In genomic region chr1:131121987-131122386, GRCm38 (mm10) we compare ENCODE assay signal across 10 mouse cellular contexts. TPM values are rescaled to one million over a fixed set of nuclear protein-coding genes. Genes with fewer than 3 reads are reported as not detected.
DNase-seq lines count a peak whose midpoint lies in the region; ATAC-seq and TF ChIP-seq lines count a peak whose summit lies in the region.
"Had no signal": no experiment of that assay in that cellular context is flagged by ENCODE, and none has a peak within 500 bp of the region (broad histone marks: within the 10 kb centered on the region; RNA-seq: fewer than 3 reads in every experiment).

No protein-coding gene starts in this region.

- H3K9ac ChIP-seq in liver, postnatal 0 days (replicated peaks): no peak overlapping the region
- H3K9ac ChIP-seq in neural tube, embryonic 15.5 days (replicated peaks): no peak overlapping the region
- H3K9ac ChIP-seq: limb, embryonic 13.5 days had no signal

- peaks cover 91% of the 10 kb centered on the region for H3K4me1 ChIP-seq in G1E (ENCODE audit: insufficient read depth, low read depth, low read length)
- H3K4me1 ChIP-seq in liver, postnatal 0 days (ENCODE audit: insufficient read depth): peaks cover 17% of the 10 kb centered on the region
- H3K4me1 ChIP-seq in neural tube, embryonic 15.5 days: peaks cover 2% of the 10 kb centered on the region
- H3K4me1 ChIP-seq: limb, embryonic 13.5 days had no signal

- peak; percentile 9 for DNase-seq in gastrocnemius, postnatal 14 days
- DNase-seq in gastrocnemius, postnatal 10 days: no peak
- DNase-seq in 416B (ENCODE audit: low read depth): peak; percentile 53
- DNase-seq in G1E (ENCODE audit: low spot score): no peak
- peak; percentile 51 for DNase-seq in liver, postnatal 0 days
- no peak for DNase-seq in cerebellum, adult 11 months
- no peak for DNase-seq in cerebellum, postnatal 4 days (ENCODE audit: low spot score in 2 of 2)

- intact Hi-C loops in gastrocnemius, postnatal 14 days (cut with DNase I; ENCODE audit: low total_unique reads): no loop called here

- TF ChIP-seq EP300 in liver, postnatal 0 days (IDR thresholded peaks at IDR 0.05; ENCODE audit: low read depth): no peak

- TF ChIP-seq CTCF in G1E (IDR thresholded peaks at IDR 0.05; ENCODE audit: low read depth, low read length): peak; percentile 43
- peak; percentile 69 for TF ChIP-seq CTCF in liver, postnatal 0 days (IDR thresholded peaks at IDR 0.05; ENCODE audit: low read depth)

- no peak overlapping the region for H3K4me2 ChIP-seq in liver, postnatal 0 days (ENCODE audit: low read depth, low read length)
- no peak overlapping the region for H3K4me2 ChIP-seq in neural tube, embryonic 15.5 days
- H3K4me2 ChIP-seq: limb, embryonic 13.5 days had no signal

- WGBS in liver, postnatal 0 days (ENCODE audit: insufficient replicate concordance): 37% methylated on average over 3 of the region's 3 CpGs
- WGBS in neural tube, embryonic 15.5 days: 42% methylated on average over 3 of the region's 3 CpGs

- peaks cover 5% of the 10 kb centered on the region for H3K36me3 ChIP-seq in G1E (replicated peaks)
- no peaks in the 10 kb centered on the region for H3K36me3 ChIP-seq in liver, postnatal 0 days (replicated peaks; ENCODE audit: insufficient read depth, low read length)
- H3K36me3 ChIP-seq in neural tube, embryonic 15.5 days: no peaks in the 10 kb centered on the region
- H3K36me3 ChIP-seq: limb, embryonic 13.5 days had no signal

- no peak overlapping the region for H3K4me3 ChIP-seq in G1E (ENCODE audit: low read depth, low read length)
- H3K4me3 ChIP-seq in liver, postnatal 0 days (ENCODE audit: low read depth, low read length): no peak overlapping the region
- H3K4me3 ChIP-seq in neural tube, embryonic 15.5 days (replicated peaks): no peak overlapping the region
- H3K4me3 ChIP-seq: limb, embryonic 13.5 days had no signal

- no peak overlapping the region for H3K27ac ChIP-seq in liver, postnatal 0 days (ENCODE audit: low read depth)
- H3K27ac ChIP-seq in neural tube, embryonic 15.5 days (replicated peaks): no peak overlapping the region
- H3K27ac ChIP-seq: limb, embryonic 13.5 days had no signal

- no peak for ATAC-seq in G1E (ENCODE audit: extremely low read depth, insufficient number of reproducible peaks, low FRiP score, poor library complexity, severe bottlenecking)
- ATAC-seq in liver, postnatal 0 days: no peak
- no peak for ATAC-seq in neural tube, embryonic 15.5 days (ENCODE audit: low FRiP score)

- no peaks in the 10 kb centered on the region for H3K9me3 ChIP-seq in G1E (replicated peaks)
- H3K9me3 ChIP-seq in liver, postnatal 0 days (ENCODE audit: low read length): no peaks in the 10 kb centered on the region
- H3K9me3 ChIP-seq in neural tube, embryonic 15.5 days (replicated peaks): no peaks in the 10 kb centered on the region
- H3K9me3 ChIP-seq: limb, embryonic 13.5 days had no signal

- H3K27me3 ChIP-seq in G1E (ENCODE audit: insufficient read depth, low read length): peaks cover 11% of the 10 kb centered on the region
- H3K27me3 ChIP-seq in liver, postnatal 0 days (ENCODE audit: insufficient read depth, low read length): no peaks in the 10 kb centered on the region
- H3K27me3 ChIP-seq in neural tube, embryonic 15.5 days (replicated peaks): no peaks in the 10 kb centered on the region
- H3K27me3 ChIP-seq: limb, embryonic 13.5 days had no signal

RNA-seq across cellular contexts. Expression of gene Dyrk3, which starts 16.2 kb away (rescaled TPM):
- under 1 TPM; 0.07 to 0.14 TPM for total RNA-seq in gastrocnemius, postnatal 14 days (2021)
- under 1 TPM; 0.12 to 0.14 TPM for total RNA-seq in gastrocnemius, postnatal 10 days (2021)
- total RNA-seq in G1E (2014; fragmentation: Nextera tagmentation) (52.4 and 59.4 TPM in 2 replicates), G1E (2017) (16.9 and 18.1 TPM in 2 replicates)
- 21.1 and 21.9 TPM in 2 replicates for polyA plus RNA-seq in G1E (2012)
- polyA plus RNA-seq in liver, postnatal 0 days (2015; fragmentation: Nextera tagmentation; extraction: Ambion mirVana): 9.5 and 10.3 TPM in 2 replicates
- polyA plus RNA-seq in neural tube, embryonic 15.5 days (2015; fragmentation: Nextera tagmentation; extraction: Ambion mirVana): 10.3 and 14.0 TPM in 2 replicates
- total RNA-seq: gastrocnemius, adult 18-20 months had no signal

RNA-seq across cellular contexts. Expression of gene Mapkapk2, which starts 24.4 kb away (rescaled TPM):
- total RNA-seq in gastrocnemius, postnatal 14 days (2021): 100 to 1,000 TPM; 151 to 154 TPM
- total RNA-seq in gastrocnemius, postnatal 10 days (2021): 100 to 1,000 TPM; 171 to 177 TPM
- 93.4 and 112 TPM in 2 replicates for total RNA-seq in G1E (2014; fragmentation: Nextera tagmentation)
- total RNA-seq in G1E (2017): 53.1 and 63.8 TPM in 2 replicates
- polyA plus RNA-seq in G1E (2012): 64.3 and 79.4 TPM in 2 replicates
- polyA plus RNA-seq in liver, postnatal 0 days (2015; fragmentation: Nextera tagmentation; extraction: Ambion mirVana): 18.3 and 19.6 TPM in 2 replicates
- polyA plus RNA-seq in neural tube, embryonic 15.5 days (2015; fragmentation: Nextera tagmentation; extraction: Ambion mirVana): 15.0 and 19.9 TPM in 2 replicates

RNA-seq across cellular contexts. Expression of gene Eif2d, which starts 31.0 kb away (rescaled TPM):
- 10 to 100 TPM; 23.1 to 26.1 TPM for total RNA-seq in gastrocnemius, postnatal 14 days (2021)
- total RNA-seq in gastrocnemius, postnatal 10 days (2021): 10 to 100 TPM; 24.4 to 26.4 TPM
- total RNA-seq in G1E (2014; fragmentation: Nextera tagmentation) (297 and 347 TPM in 2 replicates), G1E (2017) (79.5 and 89.2 TPM in 2 replicates)
- polyA plus RNA-seq in G1E (2012): 58.0 and 70.5 TPM in 2 replicates
- 18.2 and 19.0 TPM in 2 replicates for polyA plus RNA-seq in liver, postnatal 0 days (2015; fragmentation: Nextera tagmentation; extraction: Ambion mirVana)
- 51.5 and 53.7 TPM in 2 replicates for polyA plus RNA-seq in neural tube, embryonic 15.5 days (2015; fragmentation: Nextera tagmentation; extraction: Ambion mirVana)

Comparison
In these comparisons a context has a peak if more than half of its experiments do, and no peak if none do; other contexts are left out.
1. DNase-seq: peak in gastrocnemius, postnatal 14 days (single experiment), 416B (single experiment) and liver, postnatal 0 days (single experiment); none in gastrocnemius, postnatal 10 days (single experiment), G1E (single experiment), cerebellum, adult 11 months (single experiment) and cerebellum, postnatal 4 days (0 of 2).
2. RNA of gene Dyrk3, which starts 16.2 kb away (total RNA-seq): 16.9 to 59.4 TPM in G1E; 0.07 to 0.14 TPM in gastrocnemius, postnatal 14 days and 0.12 to 0.14 TPM in gastrocnemius, postnatal 10 days; every median in the first group is over 10 times any median in the second.